Mouse (Mus musculus) MEL (cell line): ENCODE results near the gene Ptgis. TPM values are rescaled to one million over a fixed set of nuclear protein-coding genes. Genes with fewer than 3 reads are reported as not detected.

Experiments used
- DNase-seq: peaks from one replicate; pipeline ENCODE4 v3.0.0; 2011; ENCODE audit warnings: low read depth, low spot score
- H3K27ac ChIP-seq: 2 replicates; pipeline ENCODE4 v1.5.1; 2012; ENCODE audit warnings: low read depth, mild to moderate bottlenecking, control low read depth, low read length, moderate library complexity; ENCODE audit not compliant: control insufficient read depth
- H3K27me3 ChIP-seq, 2 experiments: fragments of 150-350 bp in 1 of 2; sonication (generic) in 1 of 2; 2 replicates each; pipeline ENCODE4 v1.6.1; 2012; ENCODE audit warnings: low read length in 2 of 2, mild to moderate bottlenecking in 2 of 2, improper control_type of control experiment in 1 of 2, moderate library complexity in 1 of 2; ENCODE audit not compliant: insufficient read depth in 2 of 2, control insufficient read depth in 1 of 2
- H3K36me3 ChIP-seq, 2 experiments: 2 replicates each; pipeline ENCODE4 v1.6.1; 2012 to 2014; ENCODE audit warnings: low read length in 2 of 2, improper control_type of control experiment in 1 of 2, inconsistent platforms in 1 of 2, mild to moderate bottlenecking in 1 of 2; ENCODE audit not compliant: insufficient read depth in 2 of 2, control insufficient read depth in 1 of 2
- H3K4me1 ChIP-seq, 2 experiments: fragments of 150-350 bp in 1 of 2; sonication (generic) in 1 of 2; 2 replicates each; pipeline ENCODE4 v1.6.1; 2012; ENCODE audit warnings: low read length in 2 of 2, improper control_type of control experiment in 1 of 2, mild to moderate bottlenecking in 1 of 2; ENCODE audit not compliant: insufficient read depth in 2 of 2, control insufficient read depth in 1 of 2
- H3K4me3 ChIP-seq, 2 experiments: fragments of 150-350 bp in 1 of 2; sonication (generic) in 1 of 2; 2 replicates each; pipeline ENCODE4 v1.5.1; 2012; ENCODE audit warnings: low read depth in 2 of 2, low read length in 2 of 2, mild to moderate bottlenecking in 2 of 2, moderate library complexity in 2 of 2, control low read depth in 1 of 2, improper control_type of control experiment in 1 of 2; ENCODE audit not compliant: control insufficient read depth in 1 of 2, insufficient read depth in 1 of 2
- H3K79me2 ChIP-seq: 2 replicates; pipeline ENCODE4 v1.6.1; 2012; ENCODE audit warnings: mild to moderate bottlenecking, low read length, moderate library complexity; ENCODE audit not compliant: control insufficient read depth, poor library complexity, insufficient read depth
- H3K9ac ChIP-seq: 2 replicates; pipeline ENCODE4 v1.6.1; 2012; ENCODE audit warnings: low read depth, mild to moderate bottlenecking, control low read depth, low read length, moderate library complexity; ENCODE audit not compliant: control insufficient read depth, poor library complexity, severe bottlenecking
- H3K9me3 ChIP-seq: fragments of 150-350 bp; sonication (generic); replicated peaks from 2 replicates; pipeline ENCODE4 v1.6.1; 2012; ENCODE audit warnings: mild to moderate bottlenecking, low read length, improper control_type of control experiment, moderate library complexity; ENCODE audit not compliant: insufficient read depth
- CHD1 ChIP-seq: IDR thresholded peaks from 2 replicates; pipeline ENCODE4 v1.6.1; 2012; ENCODE audit warnings: low read depth, mild to moderate bottlenecking, inconsistent platforms, low read length, improper control_type of control experiment
- CHD2 ChIP-seq: IDR thresholded peaks from 2 replicates; pipeline ENCODE4 v1.6.1; 2011; ENCODE audit warnings: low read length, improper control_type of control experiment
- CTCF ChIP-seq, 3 experiments: IDR thresholded peaks in 2 of 3; conservative IDR thresholded peaks in 1 of 3; 2 replicates each; pipeline ENCODE4 v1.5.1; 2011 to 2012; ENCODE audit warnings: low read length in 3 of 3, low read depth in 2 of 3, mild to moderate bottlenecking in 2 of 3, improper control_type of control experiment in 1 of 3, inconsistent platforms in 1 of 3, mixed read lengths in 1 of 3, moderate library complexity in 1 of 3; ENCODE audit not compliant: control insufficient read depth in 1 of 3, insufficient read depth in 1 of 3, poor library complexity in 1 of 3, severe bottlenecking in 1 of 3
- E2F4 ChIP-seq: IDR thresholded peaks from 2 replicates; pipeline ENCODE4 v1.6.1; 2011; ENCODE audit warnings: low read depth, low read length, improper control_type of control experiment, borderline replicate concordance
- ELF1 ChIP-seq: IDR thresholded peaks from 2 replicates; pipeline ENCODE4 v1.6.1; 2014; ENCODE audit warnings: low read depth, mild to moderate bottlenecking, inconsistent platforms, low read length, improper control_type of control experiment, moderate library complexity
- GABPA ChIP-seq: IDR thresholded peaks from 2 replicates; pipeline ENCODE4 v1.6.1; 2012; ENCODE audit warnings: low read depth, mild to moderate bottlenecking, inconsistent platforms, low read length, improper control_type of control experiment, moderate library complexity
- JUND ChIP-seq: IDR thresholded peaks from 2 replicates; pipeline ENCODE4 v1.6.1; 2011; ENCODE audit warnings: low read depth, mild to moderate bottlenecking, improper control_type of control experiment, low read length
- KAT2A ChIP-seq: conservative IDR thresholded peaks from 2 replicates; pipeline ENCODE4 v1.6.1; 2012; ENCODE audit warnings: low read depth, low read length, improper control_type of control experiment, inconsistent platforms
- MAFK ChIP-seq: IDR thresholded peaks from 2 replicates; pipeline ENCODE4 v1.6.1; 2011; ENCODE audit warnings: low read depth, mild to moderate bottlenecking, low read length, improper control_type of control experiment, borderline replicate concordance
- MAZ ChIP-seq: IDR thresholded peaks from 2 replicates; pipeline ENCODE4 v1.6.1; 2012; ENCODE audit warnings: low read depth, mild to moderate bottlenecking, inconsistent platforms, low read length, improper control_type of control experiment
- MYB ChIP-seq: IDR thresholded peaks from 2 replicates; pipeline ENCODE4 v1.6.1; 2011; ENCODE audit warnings: mild to moderate bottlenecking, low read depth, low read length, improper control_type of control experiment
- MYC ChIP-seq: IDR thresholded peaks from 2 replicates; pipeline ENCODE4 v1.6.1; 2011; ENCODE audit warnings: low read depth, mild to moderate bottlenecking, low read length, improper control_type of control experiment, moderate library complexity
- POLR2A ChIP-seq, 2 experiments: IDR thresholded peaks; 2 replicates each; pipeline ENCODE4 v1.6.1; 2011 to 2012; ENCODE audit warnings: low read length in 2 of 2, mild to moderate bottlenecking in 2 of 2, control low read depth in 1 of 2, improper control_type of control experiment in 1 of 2, low read depth in 1 of 2, moderate library complexity in 1 of 2; ENCODE audit not compliant: control insufficient read depth in 1 of 2, insufficient read depth in 1 of 2, poor library complexity in 1 of 2
- POLR2AphosphoS2 ChIP-seq: IDR thresholded peaks from 2 replicates; pipeline ENCODE4 v1.6.1; 2011; ENCODE audit warnings: low read length, improper control_type of control experiment
- TAL1 ChIP-seq: IDR thresholded peaks from 2 replicates; pipeline ENCODE4 v1.6.1; 2012; ENCODE audit warnings: mild to moderate bottlenecking, inconsistent platforms, low read length, moderate library complexity, mixed read lengths
- UBTF ChIP-seq: IDR thresholded peaks from 2 replicates; pipeline ENCODE4 v1.6.1; 2012; ENCODE audit warnings: low read depth, mild to moderate bottlenecking, inconsistent platforms, low read length, improper control_type of control experiment, moderate library complexity, borderline replicate concordance; ENCODE audit not compliant: insufficient read depth
- ZC3H11A ChIP-seq: IDR thresholded peaks from 2 replicates; pipeline ENCODE4 v1.6.1; 2012; ENCODE audit warnings: low read depth, mild to moderate bottlenecking, inconsistent platforms, low read length, improper control_type of control experiment
- ZKSCAN1 ChIP-seq: IDR thresholded peaks from 2 replicates; pipeline ENCODE4 v1.6.1; 2012; ENCODE audit warnings: low read depth, mild to moderate bottlenecking, inconsistent platforms, low read length, improper control_type of control experiment, moderate library complexity
- ZNF384 ChIP-seq: IDR thresholded peaks from 2 replicates; pipeline ENCODE4 v1.6.1; 2012; ENCODE audit warnings: low read depth, mild to moderate bottlenecking, inconsistent platforms, low read length, improper control_type of control experiment
- polyA plus RNA-seq, 2 experiments: library from polyadenylated mRNA; stranded (reverse) in 1 of 2; unstranded in 1 of 2; fragments of >175 nt in 1 of 2; fragments of >200 nt in 1 of 2; gene quantifications; 2 replicates each; pipeline versions ENCODE4 v1.2.1 to v1.2.4; 2012; ENCODE audit warnings: low replicate concordance in 2 of 2, low read depth in 1 of 2; ENCODE audit not compliant: insufficient read length in 2 of 2, insufficient read depth in 1 of 2, missing spikeins in 1 of 2
- total RNA-seq: library from RNA; depleted of rRNA; stranded (reverse); fragments of 300-350 nt; gene quantifications from 2 replicates; pipeline ENCODE4 v1.2.3, GENCODE M21; 2012

Ptgis gene
- total and polyA plus RNA-seq, 3 experiments: 7.3 to 12.7 TPM; not detected in 1

DNA sequence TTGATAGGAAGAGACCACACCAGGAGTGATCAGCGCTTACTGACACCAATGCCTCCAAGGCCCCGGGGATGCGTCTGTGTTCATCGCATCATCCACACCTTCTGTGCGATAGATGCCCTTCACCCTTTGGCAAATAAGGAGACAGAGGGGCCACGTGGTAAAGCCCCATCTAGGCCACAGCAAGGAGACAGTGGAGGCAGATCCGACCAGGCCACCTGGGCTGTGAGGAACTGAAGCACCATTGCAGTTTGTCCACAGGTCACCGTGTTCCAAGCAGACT lies 27.9 kb upstream of the Ptgis start:
- Histone ChIP-seq H3K27ac (no peak overlapping the region), H3K36me3 (peaks cover 0 to 5% of the 10 kb centered on the region in 2 experiments; a peak in 1 of 4 replicates), H3K27me3 (no peaks in the 10 kb centered on the region), H3K4me1 (peaks cover 0 to 9% of the 10 kb centered on the region in 2 experiments; a peak in 3 of 4 replicates), H3K9me3 (no peaks in the 10 kb centered on the region), H3K79me2 (no peaks in the 10 kb centered on the region), H3K4me3 (no peak overlapping the region), H3K9ac (no peak overlapping the region)
- TF ChIP-seq CHD2 (no peak), GABPA (no peak), POLR2A (IDR thresholded peaks at IDR 0.05; ENCODE audit: control insufficient read depth in 1 of 2, insufficient read depth in 1 of 2, low read depth in 1 of 2, low read length in 2 of 2, poor library complexity in 1 of 2) (no peak), KAT2A (no peak), MYB (no peak), ELF1 (no peak), MAFK (no peak), UBTF (no peak), ZNF384 (no peak), E2F4 (no peak), CHD1 (no peak), MYC (no peak), CTCF (IDR thresholded peaks at IDR 0.05 in 2 of 3, conservative IDR thresholded peaks at IDR 0.05 in 1 of 3; ENCODE audit: control insufficient read depth in 1 of 3, insufficient read depth in 1 of 3, low read depth in 2 of 3, low read length in 3 of 3, poor library complexity in 1 of 3, severe bottlenecking in 1 of 3) (no peak), ZC3H11A (no peak)
- no peak for DNase-seq

DNA sequence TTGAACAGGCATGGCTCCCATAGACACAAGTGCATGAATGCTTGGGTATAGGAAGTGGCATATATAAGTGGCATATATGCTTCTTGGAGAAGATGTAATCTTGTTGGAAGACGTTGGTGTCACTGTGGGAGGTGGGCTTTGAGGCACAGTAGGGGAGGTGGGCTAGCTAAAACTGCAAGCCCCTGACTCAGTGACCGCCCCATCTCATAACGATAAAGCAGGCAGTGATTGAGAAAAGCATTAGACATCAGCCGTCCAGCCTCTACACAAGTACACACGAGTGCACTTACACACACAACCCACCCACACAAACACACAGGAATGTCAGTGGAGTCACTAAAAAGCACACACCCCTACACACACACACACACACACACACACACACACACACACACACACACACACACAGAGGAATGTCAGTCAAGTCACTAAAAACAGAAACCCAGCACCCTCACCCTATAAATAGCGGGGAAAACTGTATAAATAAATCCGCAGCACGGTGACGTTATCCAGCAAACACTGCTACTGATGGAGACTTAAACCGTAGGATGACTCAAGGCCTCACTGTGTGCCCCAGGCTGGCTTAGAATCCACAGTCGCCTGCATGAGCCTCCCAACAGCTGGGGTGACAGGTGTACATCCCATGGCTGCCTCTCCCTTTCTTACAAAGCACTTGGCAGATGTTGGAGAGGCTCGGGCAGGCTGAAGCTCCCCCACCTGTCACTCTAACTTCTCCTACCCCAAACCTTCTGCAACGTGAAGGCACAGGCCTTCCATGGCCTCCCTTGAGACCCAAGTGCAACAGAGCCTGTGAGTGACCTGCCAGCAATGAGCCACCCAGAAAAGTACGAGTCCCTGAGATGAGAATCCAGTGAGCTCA lies 27.4 kb upstream of the Ptgis start:
- Histone ChIP-seq H3K9me3 (no peaks in the 10 kb centered on the region), H3K79me2 (no peaks in the 10 kb centered on the region), H3K9ac (no peak overlapping the region), H3K36me3 (peaks cover 0 to 1% of the 10 kb centered on the region in 2 experiments; a peak in 1 of 4 replicates), H3K27me3 (no peaks in the 10 kb centered on the region), H3K4me3 (no peak overlapping the region), H3K27ac (no peak overlapping the region), H3K4me1 (peaks cover 0 to 4% of the 10 kb centered on the region in 2 experiments; a peak in 2 of 4 replicates)
- TF ChIP-seq MAZ: no peak
- TF ChIP-seq MAFK: no peak
- no peak for TF ChIP-seq E2F4
- TF ChIP-seq ZKSCAN1: no peak
- no peak for TF ChIP-seq MYC
- no peak for TF ChIP-seq TAL1
- TF ChIP-seq POLR2AphosphoS2: no peak
- no peak for TF ChIP-seq JUND
- TF ChIP-seq ELF1: no peak
- DNase-seq: no peak
